Mouse (Mus musculus): ENCODE results near the gene Ces1a. TPM values are rescaled to one million over a fixed set of nuclear protein-coding genes. Genes with fewer than 3 reads are reported as not detected.

Gene Ces1a
- polyA plus RNA-seq, 1 experiment from 2014 or later: 0.15 TPM

- H3K27me3 ChIP-seq (ENCODE audit: control insufficient read depth, insufficient read depth, low read depth, low read length): no peaks in the 10 kb centered on the region
- H3K9ac ChIP-seq (ENCODE audit: low read length): no peak overlapping the region
- no peaks in the 10 kb centered on the region for H3K9me3 ChIP-seq (ENCODE audit: control insufficient read depth, low read length)
- no peak overlapping the region for H3K4me3 ChIP-seq (ENCODE audit: low read length)
- no peaks in the 10 kb centered on the region for H3K4me1 ChIP-seq (replicated peaks; ENCODE audit: control insufficient read depth, insufficient read depth, low read length)
- no peaks in the 10 kb centered on the region for H3K36me3 ChIP-seq (ENCODE audit: control insufficient read depth, insufficient read depth, low read length)
- H3K4me2 ChIP-seq (ENCODE audit: low read depth, low read length): no peak overlapping the region
- no peak for ATAC-seq (ENCODE audit: low read depth)
- WGBS: 75% methylated on average over 6 of the region's 6 CpGs
- H3K27ac ChIP-seq (ENCODE audit: low read length): no peak overlapping the region
These were observed 35.8 kb downstream of the Ces1a start for GRCm38 (mm10) chr8:93012226-93012625.

GRCm38 (mm10) chr8:93011439-93011838, 36.6 kb downstream of the Ces1a start:
- H3K9ac ChIP-seq (ENCODE audit: low read length): no peak overlapping the region
- no peak overlapping the region for H3K4me2 ChIP-seq (ENCODE audit: low read depth, low read length)
- peak; percentile 75 for ATAC-seq (ENCODE audit: low read depth)
- no peak overlapping the region for H3K4me3 ChIP-seq (ENCODE audit: low read length)
- H3K4me1 ChIP-seq (replicated peaks; ENCODE audit: control insufficient read depth, insufficient read depth, low read length): no peaks in the 10 kb centered on the region
- H3K36me3 ChIP-seq (ENCODE audit: control insufficient read depth, insufficient read depth, low read length): no peaks in the 10 kb centered on the region
- H3K27me3 ChIP-seq (ENCODE audit: control insufficient read depth, insufficient read depth, low read depth, low read length): no peaks in the 10 kb centered on the region
- H3K9me3 ChIP-seq (ENCODE audit: control insufficient read depth, low read length): no peaks in the 10 kb centered on the region
- H3K27ac ChIP-seq (ENCODE audit: low read length): no peak overlapping the region
- 8% methylated on average over 9 of the region's 9 CpGs for WGBS

GRCm38 (mm10) chr8:93010286-93010685, 37.7 kb downstream of the Ces1a start:
- Histone ChIP-seq H3K27me3 (ENCODE audit: control insufficient read depth, insufficient read depth, low read depth, low read length) (no peaks in the 10 kb centered on the region), H3K9me3 (ENCODE audit: control insufficient read depth, low read length) (no peaks in the 10 kb centered on the region), H3K27ac (ENCODE audit: low read length) (no peak overlapping the region), H3K36me3 (ENCODE audit: control insufficient read depth, insufficient read depth, low read length) (no peaks in the 10 kb centered on the region), H3K4me3 (ENCODE audit: low read length) (no peak overlapping the region), H3K4me1 (replicated peaks; ENCODE audit: control insufficient read depth, insufficient read depth, low read length) (no peaks in the 10 kb centered on the region), H3K9ac (ENCODE audit: low read length) (no peak overlapping the region), H3K4me2 (ENCODE audit: low read depth, low read length) (no peak overlapping the region)
- ATAC-seq (ENCODE audit: low read depth): no peak
- 21% methylated on average over 5 of the region's 5 CpGs for WGBS

DNA sequence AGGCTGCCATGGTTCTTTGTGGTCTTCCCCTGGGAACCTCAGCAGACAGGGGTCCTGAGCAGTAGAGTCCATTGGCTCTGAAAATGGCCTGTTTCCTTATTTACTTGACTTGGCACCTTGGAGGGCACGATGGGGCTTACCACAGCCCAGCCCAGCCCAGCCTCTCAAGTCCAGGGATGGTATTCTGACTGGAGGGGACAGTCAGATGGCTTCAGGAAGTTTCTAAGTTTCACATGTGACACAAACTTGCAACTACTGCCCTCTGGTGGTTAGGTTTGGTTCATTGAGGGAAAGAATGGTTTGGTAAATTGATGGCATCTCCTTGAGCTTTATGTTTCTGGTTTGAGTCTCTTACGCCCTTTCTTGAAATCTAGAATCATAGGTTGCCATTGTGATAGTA, 49.4 kb downstream of the Ces1a start:
- no peak for ATAC-seq (ENCODE audit: low read depth)
- Histone ChIP-seq H3K36me3 (ENCODE audit: control insufficient read depth, insufficient read depth, low read length) (no peaks in the 10 kb centered on the region), H3K4me2 (ENCODE audit: low read depth, low read length) (no peak overlapping the region), H3K27ac (ENCODE audit: low read length) (no peak overlapping the region), H3K4me3 (ENCODE audit: low read length) (no peak overlapping the region), H3K9me3 (ENCODE audit: control insufficient read depth, low read length) (no peaks in the 10 kb centered on the region), H3K4me1 (replicated peaks; ENCODE audit: control insufficient read depth, insufficient read depth, low read length) (no peaks in the 10 kb centered on the region), H3K9ac (ENCODE audit: low read length) (no peak overlapping the region), H3K27me3 (ENCODE audit: control insufficient read depth, insufficient read depth, low read depth, low read length) (no peaks in the 10 kb centered on the region)
- 36% methylated on average over 2 of the region's 2 CpGs for WGBS

- Histone ChIP-seq H3K27me3 (ENCODE audit: control insufficient read depth, insufficient read depth, low read depth, low read length) (no peaks in the 10 kb centered on the region), H3K36me3 (ENCODE audit: control insufficient read depth, insufficient read depth, low read length) (no peaks in the 10 kb centered on the region), H3K4me3 (ENCODE audit: low read length) (no peak overlapping the region), H3K9ac (ENCODE audit: low read length) (no peak overlapping the region), H3K9me3 (ENCODE audit: control insufficient read depth, low read length) (no peaks in the 10 kb centered on the region), H3K4me1 (replicated peaks; ENCODE audit: control insufficient read depth, insufficient read depth, low read length) (no peaks in the 10 kb centered on the region), H3K4me2 (ENCODE audit: low read depth, low read length) (no peak overlapping the region), H3K27ac (ENCODE audit: low read length) (no peak overlapping the region)
- 26% methylated on average over 5 of the region's 5 CpGs for WGBS
- ATAC-seq (ENCODE audit: low read depth): 0 out of 2 replicates have a peak, but pooled peaks have one; percentile 38
These were observed 51.2 kb downstream of the Ces1a start for GRCm38 (mm10) chr8:92996840-92997239.

DNA sequence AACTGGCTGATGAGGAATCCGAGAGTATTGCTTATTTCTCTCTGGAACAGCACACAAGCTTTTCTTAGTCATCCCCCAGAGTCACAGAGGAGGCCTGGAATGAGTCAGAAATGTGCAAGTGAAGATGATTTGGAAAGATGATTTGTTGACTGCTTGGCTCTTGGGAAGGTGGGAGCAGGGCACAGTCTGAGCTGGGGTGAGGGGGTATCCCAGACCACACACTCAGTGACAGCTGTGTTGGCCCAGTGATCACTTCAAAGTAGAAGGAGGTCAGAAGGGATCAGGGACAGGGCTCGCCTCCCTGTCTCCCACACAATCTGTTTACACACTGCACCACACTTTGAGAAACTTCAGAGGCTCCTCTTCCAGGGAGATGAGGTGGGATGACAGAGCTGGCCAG, 63.6 kb downstream of the Ces1a start:
- WGBS: 32% methylated on average over 2 of the region's 2 CpGs
- no peaks in the 10 kb centered on the region for H3K27me3 ChIP-seq (ENCODE audit: control insufficient read depth, insufficient read depth, low read depth, low read length)
- H3K4me3 ChIP-seq (ENCODE audit: low read length): no peak overlapping the region
- H3K9ac ChIP-seq (ENCODE audit: low read length): no peak overlapping the region
- peak; percentile 97 for ATAC-seq (ENCODE audit: low read depth)
- H3K27ac ChIP-seq (ENCODE audit: low read length): peak overlapping the region; percentile 66; the same call in 1 of the 2 replicates
- H3K36me3 ChIP-seq (ENCODE audit: control insufficient read depth, insufficient read depth, low read length): no peaks in the 10 kb centered on the region
- H3K4me2 ChIP-seq (ENCODE audit: low read depth, low read length): no peak overlapping the region
- H3K9me3 ChIP-seq (ENCODE audit: control insufficient read depth, low read length): no peaks in the 10 kb centered on the region
- peaks cover 8% of the 10 kb centered on the region for H3K4me1 ChIP-seq (replicated peaks; ENCODE audit: control insufficient read depth, insufficient read depth, low read length)

GRCm38 (mm10) chr8:92982491-92982890, 65.5 kb downstream of the Ces1a start:
- Histone ChIP-seq H3K36me3 (ENCODE audit: control insufficient read depth, insufficient read depth, low read length) (no peaks in the 10 kb centered on the region), H3K9me3 (ENCODE audit: control insufficient read depth, low read length) (no peaks in the 10 kb centered on the region), H3K4me3 (ENCODE audit: low read length) (no peak overlapping the region), H3K27ac (ENCODE audit: low read length) (0 out of 2 replicates have a peak overlapping the region, but pooled peaks have one; percentile 30), H3K4me1 (replicated peaks; ENCODE audit: control insufficient read depth, insufficient read depth, low read length) (peaks cover 8% of the 10 kb centered on the region), H3K9ac (ENCODE audit: low read length) (no peak overlapping the region), H3K27me3 (ENCODE audit: control insufficient read depth, insufficient read depth, low read depth, low read length) (no peaks in the 10 kb centered on the region), H3K4me2 (ENCODE audit: low read depth, low read length) (no peak overlapping the region)
- WGBS: 48% methylated on average over 3 of the region's 3 CpGs
- ATAC-seq (ENCODE audit: low read depth): peak; percentile 71

- 81% methylated on average over 5 of the region's 5 CpGs for WGBS
- Histone ChIP-seq H3K27ac (ENCODE audit: low read length) (no peak overlapping the region), H3K9me3 (ENCODE audit: control insufficient read depth, low read length) (no peaks in the 10 kb centered on the region), H3K4me2 (ENCODE audit: low read depth, low read length) (no peak overlapping the region), H3K27me3 (ENCODE audit: control insufficient read depth, insufficient read depth, low read depth, low read length) (no peaks in the 10 kb centered on the region), H3K4me3 (ENCODE audit: low read length) (no peak overlapping the region), H3K9ac (ENCODE audit: low read length) (no peak overlapping the region), H3K4me1 (replicated peaks; ENCODE audit: control insufficient read depth, insufficient read depth, low read length) (peaks cover 7% of the 10 kb centered on the region), H3K36me3 (ENCODE audit: control insufficient read depth, insufficient read depth, low read length) (no peaks in the 10 kb centered on the region)
- ATAC-seq (ENCODE audit: low read depth): no peak
These were observed 71.3 kb downstream of the Ces1a start for GRCm38 (mm10) chr8:92976656-92977055.

- H3K9me3 ChIP-seq (ENCODE audit: control insufficient read depth, low read length): no peaks in the 10 kb centered on the region
- no peak overlapping the region for H3K4me2 ChIP-seq (ENCODE audit: low read depth, low read length)
- WGBS: 25% methylated on average over 5 of the region's 5 CpGs
- no peaks in the 10 kb centered on the region for H3K36me3 ChIP-seq (ENCODE audit: control insufficient read depth, insufficient read depth, low read length)
- H3K4me3 ChIP-seq (ENCODE audit: low read length): no peak overlapping the region
- no peaks in the 10 kb centered on the region for H3K27me3 ChIP-seq (ENCODE audit: control insufficient read depth, insufficient read depth, low read depth, low read length)
- peak; percentile 97 for ATAC-seq (ENCODE audit: low read depth)
- H3K4me1 ChIP-seq (replicated peaks; ENCODE audit: control insufficient read depth, insufficient read depth, low read length): peaks cover 7% of the 10 kb centered on the region
- H3K9ac ChIP-seq (ENCODE audit: low read length): no peak overlapping the region
- no peak overlapping the region; the same call in 1 of the 2 replicates for H3K27ac ChIP-seq (ENCODE audit: low read length)
These were observed 75.0 kb downstream of the Ces1a start for GRCm38 (mm10) chr8:92972949-92973348.

All from lung, embryonic 16.5 days (tissue).